Mouse (Mus musculus): Measurements from ENCODE around the gene Gm20388. TPM values are rescaled to one million over a fixed set of nuclear protein-coding genes. Genes with fewer than 3 reads are reported as not detected.

The Gm20388 gene
- polyA plus RNA-seq, 1 experiment from 2014 or later: 4.4 TPM

- peak; percentile 31 for ATAC-seq
- WGBS: 65% methylated on average over 9 of the region's 9 CpGs
- no peaks in the 10 kb centered on the region for H3K36me3 ChIP-seq
- H3K9me3 ChIP-seq: no peaks in the 10 kb centered on the region
- H3K4me1 ChIP-seq (replicated peaks): peaks cover 44% of the 10 kb centered on the region
- no peak overlapping the region for H3K4me3 ChIP-seq (replicated peaks)
- H3K4me2 ChIP-seq (replicated peaks): 0 out of 2 replicates have a peak overlapping the region, but pooled peaks have one; percentile 5
- no peaks in the 10 kb centered on the region for H3K27me3 ChIP-seq
- H3K9ac ChIP-seq (replicated peaks): peak overlapping the region; percentile 48; the same call in 1 of the 2 replicates
- peak overlapping the region; percentile 89 for H3K27ac ChIP-seq
These were observed 340.9 kb downstream of the Gm20388 start for GRCm38 (mm10) chr8:120251411-120252035.

GRCm38 (mm10) chr8:120253626-120254025 lies 343.0 kb downstream of the Gm20388 start:
- ATAC-seq: no peak
- Histone ChIP-seq H3K27ac (no peak overlapping the region), H3K9me3 (no peaks in the 10 kb centered on the region), H3K9ac (replicated peaks) (no peak overlapping the region), H3K4me2 (replicated peaks) (no peak overlapping the region), H3K27me3 (no peaks in the 10 kb centered on the region), H3K4me3 (replicated peaks) (no peak overlapping the region), H3K4me1 (replicated peaks) (peaks cover 53% of the 10 kb centered on the region), H3K36me3 (no peaks in the 10 kb centered on the region)
- WGBS: 85% methylated on average over 8 of the region's 8 CpGs

GRCm38 (mm10) chr8:120255406-120255987 lies 344.9 kb downstream of the Gm20388 start:
- Histone ChIP-seq H3K4me3 (replicated peaks) (no peak overlapping the region), H3K4me1 (replicated peaks) (peaks cover 47% of the 10 kb centered on the region), H3K9ac (replicated peaks) (no peak overlapping the region), H3K27ac (no peak overlapping the region), H3K4me2 (replicated peaks) (no peak overlapping the region), H3K9me3 (no peaks in the 10 kb centered on the region), H3K27me3 (no peaks in the 10 kb centered on the region), H3K36me3 (no peaks in the 10 kb centered on the region)
- no peak for ATAC-seq
- 86% methylated on average over 6 of the region's 6 CpGs for WGBS

GRCm38 (mm10) chr8:120256958-120257357 lies 346.3 kb downstream of the Gm20388 start:
- Histone ChIP-seq H3K9me3 (no peaks in the 10 kb centered on the region), H3K27me3 (0 out of 2 replicates have a peak, but pooled peaks cover under 1% of the 10 kb centered on the region), H3K9ac (replicated peaks) (no peak overlapping the region), H3K4me2 (replicated peaks) (no peak overlapping the region), H3K4me1 (replicated peaks) (peaks cover 47% of the 10 kb centered on the region), H3K27ac (peak overlapping the region; percentile 19; the same call in 1 of the 2 replicates), H3K4me3 (replicated peaks) (no peak overlapping the region), H3K36me3 (no peaks in the 10 kb centered on the region)
- no peak for ATAC-seq
- WGBS: 56% methylated on average over 6 of the region's 6 CpGs

GRCm38 (mm10) chr8:120259206-120259605 lies 348.6 kb downstream of the Gm20388 start:
- no peak overlapping the region for H3K9ac ChIP-seq (replicated peaks)
- ATAC-seq: no peak
- WGBS: 86% methylated on average over 13 of the region's 13 CpGs

GRCm38 (mm10) chr8:120260677-120261076 lies 350.0 kb downstream of the Gm20388 start:
- no peak for ATAC-seq
- Histone ChIP-seq H3K4me2 (replicated peaks) (no peak overlapping the region), H3K4me3 (replicated peaks) (no peak overlapping the region), H3K36me3 (no peaks in the 10 kb centered on the region), H3K9ac (replicated peaks) (0 out of 2 replicates have a peak overlapping the region, but pooled peaks have one; percentile 10), H3K9me3 (no peaks in the 10 kb centered on the region), H3K27ac (no peak overlapping the region), H3K27me3 (0 out of 2 replicates have a peak, but pooled peaks cover 12% of the 10 kb centered on the region), H3K4me1 (replicated peaks) (peaks cover 56% of the 10 kb centered on the region)
- WGBS: 83% methylated on average over 5 of the region's 5 CpGs

More at GRCm38 (mm10) chr8:120259206-120259605, 348.6 kb downstream of the Gm20388 start:
- Histone ChIP-seq H3K4me1 (replicated peaks) (peaks cover 54% of the 10 kb centered on the region), H3K4me3 (replicated peaks) (no peak overlapping the region), H3K36me3 (no peaks in the 10 kb centered on the region), H3K4me2 (replicated peaks) (no peak overlapping the region), H3K27me3 (0 out of 2 replicates have a peak, but pooled peaks cover 12% of the 10 kb centered on the region), H3K27ac (no peak overlapping the region), H3K9me3 (no peaks in the 10 kb centered on the region)

GRCm38 (mm10) chr8:120261338-120262120 lies 350.9 kb downstream of the Gm20388 start:
- H3K27me3 ChIP-seq: 0 out of 2 replicates have a peak, but pooled peaks cover 12% of the 10 kb centered on the region
- 40% methylated on average over 21 of the region's 21 CpGs for WGBS
- no peak overlapping the region for H3K4me2 ChIP-seq (replicated peaks)
- no peak overlapping the region for H3K4me3 ChIP-seq (replicated peaks)
- ATAC-seq: no peak
- H3K27ac ChIP-seq: no peak overlapping the region
- peaks cover 56% of the 10 kb centered on the region for H3K4me1 ChIP-seq (replicated peaks)
- no peak overlapping the region for H3K9ac ChIP-seq (replicated peaks)
- no peaks in the 10 kb centered on the region for H3K9me3 ChIP-seq
- no peaks in the 10 kb centered on the region for H3K36me3 ChIP-seq

GRCm38 (mm10) chr8:120263879-120264278 lies 353.2 kb downstream of the Gm20388 start:
- no peak for ATAC-seq
- Histone ChIP-seq H3K36me3 (no peaks in the 10 kb centered on the region), H3K4me2 (replicated peaks) (no peak overlapping the region), H3K4me1 (replicated peaks) (peaks cover 68% of the 10 kb centered on the region), H3K9ac (replicated peaks) (no peak overlapping the region), H3K4me3 (replicated peaks) (no peak overlapping the region), H3K27me3 (peaks cover 17% of the 10 kb centered on the region; the same call in 1 of the 2 replicates), H3K9me3 (no peaks in the 10 kb centered on the region), H3K27ac (peak overlapping the region; percentile 79; the same call in 1 of the 2 replicates)
- WGBS: 93% methylated on average over 5 of the region's 5 CpGs

- H3K4me1 ChIP-seq (replicated peaks): peaks cover 72% of the 10 kb centered on the region
These were observed 353.8 kb downstream of the Gm20388 start for GRCm38 (mm10) chr8:120264388-120264943.

GRCm38 (mm10) chr8:120264944-120265453 lies 354.4 kb downstream of the Gm20388 start:
- Histone ChIP-seq H3K4me1 (replicated peaks) (peaks cover 72% of the 10 kb centered on the region), H3K9me3 (no peaks in the 10 kb centered on the region), H3K4me3 (replicated peaks) (no peak overlapping the region), H3K36me3 (no peaks in the 10 kb centered on the region), H3K27ac (peak overlapping the region; percentile 79), H3K4me2 (replicated peaks) (peak overlapping the region; percentile 34; the same call in 1 of the 2 replicates), H3K27me3 (peaks cover 17% of the 10 kb centered on the region; the same call in 1 of the 2 replicates), H3K9ac (replicated peaks) (no peak overlapping the region)
- ATAC-seq: peak; percentile 73
- 2% methylated on average over 16 of the region's 16 CpGs for WGBS

More at GRCm38 (mm10) chr8:120264388-120264943, 353.8 kb downstream of the Gm20388 start:
- peaks cover 17% of the 10 kb centered on the region; the same call in 1 of the 2 replicates for H3K27me3 ChIP-seq
- H3K9ac ChIP-seq (replicated peaks): no peak overlapping the region
- no peak for ATAC-seq
- peak overlapping the region; percentile 34; the same call in 1 of the 2 replicates for H3K4me2 ChIP-seq (replicated peaks)
- no peaks in the 10 kb centered on the region for H3K9me3 ChIP-seq
- WGBS: 34% methylated on average over 13 of the region's 13 CpGs
- H3K4me3 ChIP-seq (replicated peaks): no peak overlapping the region
- no peaks in the 10 kb centered on the region for H3K36me3 ChIP-seq
- peak overlapping the region; percentile 79 for H3K27ac ChIP-seq

GRCm38 (mm10) chr8:120265471-120265870 lies 354.8 kb downstream of the Gm20388 start:
- Histone ChIP-seq H3K36me3 (no peaks in the 10 kb centered on the region), H3K9me3 (no peaks in the 10 kb centered on the region), H3K27me3 (peaks cover 17% of the 10 kb centered on the region; the same call in 1 of the 2 replicates), H3K4me3 (replicated peaks) (no peak overlapping the region), H3K4me1 (replicated peaks) (peaks cover 76% of the 10 kb centered on the region), H3K4me2 (replicated peaks) (no peak overlapping the region), H3K9ac (replicated peaks) (0 out of 2 replicates have a peak overlapping the region, but pooled peaks have one; percentile 40), H3K27ac (peak overlapping the region; percentile 79)
- WGBS: 5% methylated on average over 4 of the region's 4 CpGs
- peak; percentile 12 for ATAC-seq

Data from midbrain, embryonic 13.5 days (tissue).